Mouse (Mus musculus) regulatory T cell (primary cell): ENCODE measurements around the gene Tceal6.
"Not testable (repeated sequence)": the region's sequence is repeated elsewhere in the genome, so short reads cannot be mapped to it uniquely, and the experiment has no call there.

Experiments used
- in situ Hi-C: fragments of 300-600 bp; cut with MboI, MseI; formaldehyde crosslinking; loops from one replicate; pipeline ENCODE4 v1.15.1; 2025; ENCODE audit warnings: high pct_unique_total_duplicates

The Tceal6 gene

DNA sequence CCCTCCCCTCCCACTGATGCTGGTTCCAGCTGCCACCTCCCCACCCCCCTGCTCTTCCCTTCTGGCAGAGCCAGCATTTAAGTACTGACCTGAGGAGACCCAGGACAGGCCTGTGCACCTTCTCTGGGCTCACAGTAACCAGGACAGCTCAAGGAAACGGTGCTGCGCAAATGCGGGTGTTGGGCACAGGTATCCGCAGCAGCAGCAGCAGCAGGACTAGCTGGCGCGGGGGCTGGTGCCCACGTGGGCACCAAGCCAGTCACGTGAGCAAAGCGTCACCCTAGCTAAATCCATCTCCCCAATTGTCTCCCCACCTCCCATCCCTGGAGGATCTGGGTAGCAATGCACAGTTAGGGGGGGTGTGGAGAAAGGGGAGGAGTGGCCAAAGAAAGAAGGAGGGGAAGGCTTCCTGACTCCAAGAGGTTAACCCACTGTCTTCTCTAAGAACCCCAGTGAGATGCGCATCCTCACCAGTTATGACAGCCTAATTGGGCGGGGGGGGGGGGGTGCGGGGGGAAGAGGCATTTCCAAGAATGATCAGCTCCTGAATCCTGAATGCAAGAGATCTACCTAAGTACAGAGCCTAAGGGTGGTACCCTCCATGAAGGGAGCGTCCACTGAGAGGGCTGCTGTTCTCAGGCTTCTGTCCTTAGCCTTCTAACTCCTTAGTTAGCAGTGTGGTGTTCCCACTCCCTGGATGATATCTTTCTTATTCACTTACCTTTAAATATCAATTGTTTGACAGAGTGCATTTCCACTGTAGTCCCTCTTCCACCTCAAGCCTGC lies at the start of gene Tceal6:
Gene Tceal6 (minus strand): TSS at position 252 of the 786 bp plus-strand sequence.
- in situ Hi-C loops = no loop called here

DNA sequence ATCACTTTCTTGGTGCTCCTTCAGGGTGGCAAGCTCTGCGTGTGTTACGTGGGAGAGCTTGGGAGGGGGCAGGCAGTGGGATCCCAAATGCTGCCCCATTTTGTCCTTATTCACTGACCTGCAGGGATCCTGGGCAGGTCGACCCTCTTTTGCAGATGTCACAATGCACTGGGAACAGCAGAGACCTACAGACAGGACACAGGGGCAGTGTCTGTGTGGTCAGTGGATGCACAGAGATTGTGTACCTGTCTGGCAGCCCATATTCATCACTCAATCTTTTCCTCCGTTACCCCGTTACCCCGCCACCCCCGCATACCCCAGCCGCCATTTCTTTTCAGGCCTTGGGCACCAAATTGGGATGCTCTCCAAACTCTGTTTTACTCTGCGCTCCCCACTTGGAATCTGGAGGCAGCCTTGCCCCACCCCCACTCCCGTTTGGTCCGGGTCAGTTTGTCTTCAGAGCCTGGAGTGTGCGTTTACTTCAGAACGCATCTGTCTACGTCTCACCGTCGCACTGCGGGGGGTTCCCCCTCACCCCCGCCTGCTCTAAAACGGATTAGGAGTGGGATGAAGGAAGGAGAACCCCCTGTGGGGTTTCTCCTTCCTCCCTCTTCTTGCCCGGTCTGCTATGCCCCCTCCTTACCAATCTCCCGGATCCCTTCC lies 583 bp downstream of the Tceal6 start:
- in situ Hi-C loops = loop anchor here (10.0 kb wide), 2 partner anchors 145 to 1455 kb away; no protein-coding TSS in a partner anchor

DNA sequence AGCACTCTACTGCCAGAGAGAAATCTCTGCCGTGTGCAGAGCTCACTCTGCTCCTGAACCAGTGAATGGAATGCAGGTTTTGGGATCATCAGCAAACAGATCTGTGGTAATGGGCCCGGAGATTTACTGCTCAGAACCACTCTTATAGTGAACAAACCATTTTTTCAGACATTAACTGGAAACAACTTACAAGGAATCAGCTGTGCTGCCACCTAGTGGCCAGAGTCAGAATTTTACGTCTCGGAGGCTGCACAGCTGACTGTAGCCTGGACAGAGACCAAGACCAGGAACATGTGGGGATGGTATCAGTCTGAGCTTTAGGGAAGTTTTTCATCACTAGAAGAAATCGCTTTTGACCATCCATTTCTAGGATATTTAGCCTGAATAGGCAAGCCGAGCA lies 20.6 kb downstream of the Tceal6 start:
- in situ Hi-C loops = loop anchor here (5.0 to 10.0 kb wide), 2 partner anchors 83 to 295 kb away; no protein-coding TSS in a partner anchor

DNA sequence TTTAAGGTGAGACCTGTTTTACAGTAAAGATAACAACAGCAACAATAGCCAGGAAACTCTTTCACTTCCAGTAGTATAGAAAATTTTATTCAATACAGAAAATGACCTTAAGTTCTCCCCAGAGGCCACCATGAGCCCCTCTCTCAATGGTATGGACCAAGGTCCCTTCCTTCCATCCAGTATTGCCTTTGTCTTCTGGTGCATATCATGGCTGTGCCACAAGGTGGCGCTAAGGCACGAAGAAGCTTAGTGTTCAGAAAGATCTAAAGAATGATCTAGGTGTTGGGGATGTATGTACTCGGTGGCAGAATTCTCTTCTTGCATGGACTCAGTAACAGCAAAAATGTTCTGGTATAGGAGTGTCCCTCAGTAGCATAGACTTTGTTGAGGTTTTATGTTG lies 21.8 kb downstream of the Tceal6 start:
- in situ Hi-C loops = loop anchor here (5.0 kb wide), 1 partner anchor 81 kb away; no protein-coding TSS in a partner anchor

DNA sequence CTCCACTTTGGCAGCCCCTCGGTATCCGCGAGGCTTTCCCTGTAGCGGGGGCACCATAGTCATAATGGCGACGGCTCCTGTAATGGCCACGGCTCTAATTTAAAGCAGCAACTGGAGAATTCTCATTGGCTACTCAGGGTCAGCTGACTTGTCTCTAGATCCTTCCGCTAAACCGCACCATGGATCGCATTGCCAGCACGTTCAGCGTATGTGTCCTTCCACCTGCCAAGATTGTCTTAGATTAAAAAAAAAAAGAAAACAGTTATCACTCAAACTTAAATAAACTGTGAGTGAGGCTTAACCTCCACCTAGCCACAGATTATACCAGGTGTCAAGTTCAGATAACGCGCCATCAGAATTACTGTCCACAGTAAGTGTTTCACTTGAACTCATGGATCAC lies 33.0 kb downstream of the Tceal6 start, which contains the start of gene Gm15023:
Gene Gm15023 (minus strand): TSS at position 101 of the 400 bp plus-strand sequence.
- in situ Hi-C loops = not testable (repeated sequence)
